Comparison of ENCODE assay signal across 23 mouse cellular contexts in genomic region chr1:66778798-66779197, GRCm38 (mm10).
"Had no signal": no experiment of that assay in that cellular context is flagged by ENCODE, and none has a peak within 500 bp of the region (broad histone marks: within the 10 kb centered on the region; RNA-seq: fewer than 3 reads in every experiment).

No protein-coding gene starts in this region.

- H3K4me3 ChIP-seq: heart, embryonic 10.5 days; heart, embryonic 12.5 days; hindbrain, embryonic 10.5 days; hindbrain, embryonic 12.5 days; intestine, embryonic 15.5 days; layer of hippocampus, adult 2 months; limb, embryonic 13.5 days; limb, embryonic 15.5 days had no signal

- H3K4me1 ChIP-seq: heart, embryonic 10.5 days; heart, embryonic 12.5 days; hindbrain, embryonic 10.5 days; hindbrain, embryonic 12.5 days; intestine, embryonic 15.5 days had no signal

- H3K27ac ChIP-seq: heart, embryonic 10.5 days; hindbrain, embryonic 10.5 days; hindbrain, embryonic 12.5 days; hindbrain, embryonic 14.5 days; intestine, embryonic 15.5 days; layer of hippocampus, adult 2 months; limb, embryonic 13.5 days; limb, embryonic 15.5 days had no signal

- H3K9ac ChIP-seq: heart, embryonic 12.5 days; hindbrain, embryonic 12.5 days; hindbrain, embryonic 14.5 days; intestine, embryonic 15.5 days; limb, embryonic 13.5 days; limb, embryonic 15.5 days had no signal

- ATAC-seq: hindbrain, embryonic 16.5 days; inflammation-experienced regulatory T-cells, adult 6 months; intestine, embryonic 15.5 days; intestine, postnatal 0 days had no signal

- H3K9me3 ChIP-seq: heart, embryonic 10.5 days; heart, embryonic 12.5 days; hindbrain, embryonic 10.5 days; hindbrain, embryonic 12.5 days; intestine, embryonic 15.5 days; limb, embryonic 13.5 days; limb, embryonic 15.5 days had no signal

- H3K27me3 ChIP-seq: heart, embryonic 12.5 days; hindbrain, embryonic 12.5 days; intestine, embryonic 15.5 days; limb, embryonic 13.5 days; limb, embryonic 15.5 days had no signal

- H3K36me3 ChIP-seq: heart, embryonic 10.5 days; hindbrain, embryonic 10.5 days; hindbrain, embryonic 12.5 days; intestine, embryonic 15.5 days; limb, embryonic 15.5 days had no signal

- DNase-seq: gastrocnemius, postnatal 14 days; gastrocnemius, postnatal 36 days; heart, adult 18-20 months; heart, postnatal 10 days; heart, postnatal 4 days; kidney, adult 18-20 months; kidney, adult 8-10 months; kidney, postnatal 10 days; kidney, postnatal 25 days; kidney, postnatal 4 days; left cerebral cortex, postnatal 4 days had no signal

- H3K4me2 ChIP-seq: heart, embryonic 12.5 days; hindbrain, embryonic 12.5 days; hindbrain, embryonic 14.5 days; intestine, embryonic 15.5 days; limb, embryonic 13.5 days; limb, embryonic 15.5 days had no signal
